Mouse (Mus musculus): Measurements from ENCODE around the gene Trank1.

DNA sequence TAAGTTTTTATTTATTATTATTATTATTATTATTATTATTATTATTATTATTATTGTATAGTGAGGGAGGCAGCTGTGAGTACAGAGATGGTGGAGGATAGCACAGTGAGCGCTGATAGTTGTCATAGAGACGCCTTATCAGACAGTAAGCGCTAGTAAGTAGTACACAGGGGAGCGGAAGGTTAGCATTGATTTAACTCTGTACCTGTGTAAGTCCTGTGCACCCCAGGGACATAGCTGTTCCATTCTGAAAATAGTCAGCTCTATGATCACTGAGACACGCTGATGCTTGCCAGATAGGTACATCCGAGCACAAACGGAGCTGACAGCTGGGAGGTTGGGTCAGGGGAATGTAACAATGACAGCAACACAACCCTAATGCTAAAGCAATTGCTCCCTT lies 39.7 kb downstream of the Trank1 start:
- TF ChIP-seq CTCF (IDR thresholded peaks at IDR 0.05; ENCODE audit: control insufficient read depth, insufficient read depth, low read length) (no peak), POLR2A (IDR thresholded peaks at IDR 0.05; ENCODE audit: borderline replicate concordance, control insufficient read depth, low read depth, low read length) (no peak)

Data from bone marrow, adult 2 months (tissue).